Mouse (Mus musculus) right cerebral cortex, postnatal 14 days (tissue): ENCODE measurements at regions not wholly inside any gene's neighbourhood (a gene's known extent, or its start where the extent isn't known, plus 50 kb on each side); places are given as distances from the start of the nearest gene placed in this dataset.

Experiments used
- DNase-seq: peaks from one replicate; pipeline ENCODE4 v3.0.0; 2022

DNA sequence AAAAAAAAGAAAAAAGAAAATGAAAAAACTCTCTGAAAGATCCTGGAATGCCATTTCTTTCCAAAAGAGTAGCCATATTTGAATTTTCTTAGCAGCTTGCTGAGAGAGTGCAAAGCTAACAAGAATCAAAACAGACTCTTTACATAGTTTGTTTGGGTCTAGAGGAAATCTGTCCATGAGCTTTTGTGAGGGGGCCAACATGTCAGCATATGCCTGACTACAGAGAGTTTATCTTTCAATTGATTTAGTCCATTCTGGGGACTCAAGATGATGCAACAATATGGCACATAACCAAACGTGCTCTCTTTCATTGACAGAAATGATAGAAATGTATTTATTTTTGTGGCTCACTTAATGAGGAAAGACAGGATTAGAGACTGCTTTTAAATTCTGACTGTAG is 822.8 kb upstream of the Acvr2a start:
- DNase-seq = no peak

GRCm38 (mm10) chr2:47994185-47994584 is 819.7 kb upstream of the Acvr2a start:
- no peak for DNase-seq

DNA sequence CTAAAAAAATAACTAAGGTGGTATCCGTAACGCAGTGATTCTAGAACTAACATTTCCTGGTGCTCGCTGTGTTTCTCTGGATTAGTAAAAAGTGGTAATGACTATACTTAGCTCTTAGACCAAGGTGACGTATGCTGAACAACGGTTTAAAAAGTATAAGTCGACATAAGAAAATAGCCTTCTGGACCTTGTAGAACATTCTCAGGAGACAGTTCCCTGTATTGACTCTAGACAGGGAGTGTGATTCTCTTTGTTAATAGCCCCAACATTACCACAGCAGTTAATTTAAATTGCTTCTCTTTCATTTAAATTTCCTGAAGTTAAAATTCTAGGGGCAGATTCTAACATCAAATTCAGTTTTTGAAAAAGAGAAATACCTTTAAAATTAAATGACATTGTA is 812.7 kb upstream of the Acvr2a start:
- no peak for DNase-seq

- DNase-seq = peak; percentile 5
Observed at GRCm38 (mm10) chr2:48001800-48002507, 812.0 kb upstream of the Acvr2a start.

DNA sequence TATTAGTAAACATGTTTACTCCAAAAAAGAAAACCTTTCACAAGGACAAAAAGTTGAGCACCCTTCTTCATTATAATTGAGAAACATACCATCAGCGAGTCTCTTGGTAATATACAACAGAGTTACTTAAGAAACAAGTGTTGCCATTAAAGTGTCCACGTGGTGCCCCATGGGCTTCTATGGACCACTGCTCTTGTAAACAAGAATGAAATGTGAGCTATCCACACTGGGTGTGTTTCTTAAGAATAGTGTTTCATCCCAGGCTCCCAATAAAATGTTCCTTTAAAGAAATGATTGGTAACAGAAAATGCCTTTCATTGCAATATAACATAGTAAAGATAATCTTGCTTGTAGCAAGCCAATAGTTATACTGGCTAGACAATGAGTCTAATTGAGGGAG is 803.6 kb upstream of the Acvr2a start:
- DNase-seq = no peak

DNA sequence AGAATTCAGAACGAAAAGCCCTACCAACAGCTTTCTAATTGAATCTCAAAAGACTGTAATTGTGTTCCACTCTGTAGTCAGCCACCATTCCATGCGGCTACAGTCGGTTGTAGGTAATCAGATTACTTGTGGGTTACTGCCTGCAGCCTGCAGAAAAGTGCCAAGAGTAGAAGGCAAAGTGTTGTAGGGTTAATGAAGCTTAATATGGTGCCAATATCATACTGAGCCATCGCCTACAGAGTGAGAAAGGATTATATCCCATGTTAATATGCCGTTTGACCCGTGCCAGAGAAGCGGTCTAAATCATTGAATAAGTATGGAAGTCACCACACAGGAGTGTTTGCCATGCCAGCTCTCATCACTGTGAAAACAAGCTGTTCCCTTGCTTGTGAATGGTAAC is 786.4 kb upstream of the Acvr2a start:
- no peak for DNase-seq

- DNase-seq = no peak
Observed at GRCm38 (mm10) chr2:48061375-48061774, 752.5 kb upstream of the Acvr2a start.

- peak; percentile 20 for DNase-seq
Observed at GRCm38 (mm10) chr2:48063436-48063835, 750.5 kb upstream of the Acvr2a start.

DNA sequence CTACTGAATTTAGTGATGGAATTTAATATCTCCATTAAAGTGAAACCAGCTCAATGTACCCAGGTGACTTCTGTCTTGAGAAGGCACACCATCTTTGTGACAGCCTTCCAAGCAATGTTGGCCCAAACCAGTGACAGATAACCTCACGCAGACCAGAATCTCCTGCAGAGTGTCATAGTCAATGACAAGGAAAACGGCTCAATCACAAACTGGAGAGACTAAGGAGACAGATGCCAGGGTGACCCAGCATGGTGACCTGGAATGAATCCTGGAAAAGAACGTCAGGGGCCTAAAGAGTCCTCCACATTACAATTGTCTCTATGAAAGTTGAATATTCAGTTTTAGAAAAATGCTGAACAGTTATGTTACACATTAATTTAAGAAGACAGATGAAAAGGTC is 748.7 kb upstream of the Acvr2a start:
- DNase-seq = no peak

DNA sequence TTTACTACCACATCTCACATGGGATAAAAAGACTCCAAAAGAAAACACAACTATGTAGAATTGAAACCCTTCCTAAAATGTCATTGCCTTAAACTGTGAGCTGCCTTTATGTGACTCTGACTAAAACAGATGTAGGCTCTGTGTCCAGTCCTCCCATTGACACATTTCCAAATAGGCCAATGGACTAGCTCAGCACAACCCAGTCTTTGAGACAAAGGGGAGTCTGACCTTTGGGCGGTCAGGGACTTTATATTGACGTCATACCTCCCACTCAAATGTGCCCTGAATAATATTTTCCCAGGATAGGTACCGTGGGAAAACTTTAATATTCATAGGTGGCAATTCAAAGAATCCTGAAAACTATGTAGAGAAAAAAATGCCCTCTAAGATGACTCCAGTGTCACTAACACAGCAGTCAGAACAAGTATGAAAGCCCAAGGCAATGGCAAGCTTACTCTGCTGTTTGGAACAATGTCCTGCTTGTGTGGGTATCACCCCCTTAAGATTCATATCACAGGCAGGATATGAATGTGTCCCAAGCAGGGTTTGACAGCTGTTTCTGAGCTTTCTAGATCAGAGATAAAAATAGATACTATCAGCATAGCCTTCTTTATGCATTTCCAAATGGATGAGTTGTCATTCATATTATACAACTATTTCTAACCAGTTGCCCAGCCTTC is 731.6 kb upstream of the Acvr2a start:
- no peak for DNase-seq

DNA sequence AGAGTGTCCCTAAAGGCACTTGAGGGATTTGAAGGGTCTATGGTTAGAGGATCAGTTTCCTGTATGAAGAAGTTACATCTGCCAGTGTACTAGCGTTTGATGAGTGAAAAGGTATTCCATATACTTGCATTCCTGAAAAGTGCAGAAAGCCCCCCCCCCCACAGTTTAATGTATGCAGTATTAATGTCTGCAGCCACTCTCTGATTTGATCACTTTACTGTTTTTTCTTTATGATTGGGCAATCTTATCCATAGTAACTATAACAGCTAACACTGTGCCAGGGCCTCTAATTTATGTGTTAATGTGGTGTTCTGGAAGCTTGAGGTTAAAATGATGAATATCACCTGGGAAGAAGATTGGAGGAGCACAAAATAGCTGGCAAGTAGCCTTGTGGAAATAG is 715.6 kb upstream of the Acvr2a start:
- no peak for DNase-seq

DNA sequence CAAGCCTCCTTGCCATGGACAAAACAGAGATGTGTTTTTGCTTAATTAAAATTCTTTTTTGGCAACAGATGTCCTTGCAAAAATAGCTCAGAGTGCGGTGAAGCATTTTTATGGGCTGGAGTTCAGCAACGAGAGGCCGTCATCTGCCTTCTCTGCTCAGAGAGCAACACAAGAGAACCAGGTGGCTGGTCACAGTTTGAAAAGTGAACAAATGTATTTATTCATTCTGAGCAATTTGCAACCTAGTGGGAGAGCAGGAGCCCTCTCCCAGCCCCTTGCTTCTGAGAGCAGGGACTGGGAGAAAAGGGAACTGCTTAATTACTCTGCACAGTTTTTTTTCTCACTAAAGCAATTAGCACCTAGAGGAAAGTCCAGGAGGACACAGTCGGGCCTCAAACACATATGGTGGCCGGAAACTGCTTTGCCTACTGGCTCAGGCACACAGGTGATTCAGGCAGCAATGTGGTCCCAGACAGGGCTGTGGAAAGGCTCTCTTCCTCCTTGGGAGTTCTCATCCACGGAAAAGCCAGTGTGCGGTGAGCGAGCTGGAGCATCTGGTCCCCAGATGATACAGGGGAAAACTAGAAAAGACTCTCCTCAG is 714.9 kb upstream of the Acvr2a start:
- DNase-seq = peak; percentile 10

DNA sequence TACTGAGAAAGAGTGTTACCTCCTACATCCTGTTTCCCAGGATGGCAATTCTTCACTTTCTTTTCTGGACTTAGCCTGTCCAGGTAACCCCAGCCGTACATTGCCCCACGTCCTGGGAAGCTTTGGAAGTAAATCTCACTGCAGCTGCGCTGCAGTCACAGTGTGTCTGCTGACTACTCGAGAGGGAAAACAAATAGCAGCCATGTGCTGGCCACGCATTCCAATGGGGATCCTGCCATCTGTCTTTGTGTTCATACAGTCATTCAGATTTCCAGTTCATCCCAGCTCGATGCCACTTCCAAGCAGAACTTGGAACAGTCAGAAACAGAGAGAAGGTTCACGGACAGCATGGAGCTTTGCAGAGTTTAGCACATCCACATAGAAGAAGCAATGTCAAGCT is 690.2 kb upstream of the Acvr2a start:
- no peak for DNase-seq

GRCm38 (mm10) chr2:48138051-48138611 is 675.8 kb upstream of the Acvr2a start:
- no peak for DNase-seq

GRCm38 (mm10) chr2:48141281-48141680 is 672.6 kb upstream of the Acvr2a start:
- DNase-seq = no peak

DNA sequence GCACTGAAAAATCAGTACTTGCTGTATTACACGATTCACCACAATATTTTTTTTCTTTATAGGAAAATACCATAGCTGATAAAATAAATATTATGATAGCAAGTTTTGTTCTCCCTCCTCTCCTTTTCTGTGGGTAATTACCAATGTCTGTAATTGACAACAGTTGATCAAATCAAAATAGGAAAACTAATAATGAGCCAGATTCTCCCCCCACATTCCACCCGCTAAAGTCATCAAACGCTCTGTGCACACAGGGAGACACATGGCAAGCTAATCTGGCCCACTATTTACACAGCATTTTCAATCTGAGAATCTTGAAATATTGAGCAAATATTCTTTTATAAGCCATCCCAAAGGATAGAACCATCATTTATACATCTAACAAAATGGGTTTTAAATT is 659.2 kb upstream of the Acvr2a start:
- DNase-seq = no peak

DNA sequence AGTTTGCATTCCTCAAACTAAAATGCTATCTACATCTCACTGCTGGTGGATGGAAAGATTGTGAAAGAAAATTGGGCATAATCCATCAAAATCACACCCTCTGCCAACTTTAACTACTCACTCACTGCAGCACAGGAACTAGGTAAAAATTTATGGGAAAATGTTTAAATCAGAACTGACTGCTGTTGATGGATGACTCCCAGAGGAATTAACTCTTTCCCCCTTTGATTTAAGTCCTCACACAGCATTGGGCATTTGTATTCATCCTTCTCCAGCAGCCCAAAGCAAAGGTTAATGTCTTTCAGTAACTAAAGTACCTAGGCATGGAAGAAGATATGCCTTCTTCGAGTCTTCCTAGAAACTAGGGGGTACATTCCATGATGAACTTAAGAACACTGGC is 641.3 kb upstream of the Acvr2a start:
- DNase-seq = no peak

GRCm38 (mm10) chr2:48186161-48186560 is 627.7 kb upstream of the Acvr2a start:
- no peak for DNase-seq

DNA sequence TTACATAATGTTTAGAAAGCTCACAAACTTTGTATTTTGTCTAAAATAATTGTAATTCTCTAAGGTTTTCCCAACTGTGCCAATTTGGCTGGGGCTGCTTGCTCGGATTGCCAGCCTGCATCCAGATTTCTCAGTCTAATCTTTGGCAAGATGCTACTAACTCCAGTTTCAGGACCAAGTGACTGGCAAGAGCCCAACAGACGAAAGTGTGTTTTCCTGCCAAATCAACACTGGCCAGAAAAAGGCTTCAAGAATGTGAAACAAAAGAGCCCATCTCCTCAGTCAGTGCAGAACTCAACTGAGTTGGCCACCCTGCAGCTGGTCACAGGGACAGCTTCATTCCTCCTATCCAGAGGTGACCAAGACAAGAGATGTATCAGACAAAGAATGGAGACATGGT is 627.3 kb upstream of the Acvr2a start:
- peak; percentile 43 for DNase-seq

- no peak for DNase-seq
Observed at GRCm38 (mm10) chr2:48211804-48212203, 602.1 kb upstream of the Acvr2a start.

GRCm38 (mm10) chr2:48220771-48221170 is 593.1 kb upstream of the Acvr2a start:
- DNase-seq = no peak

- DNase-seq = no peak
Observed at GRCm38 (mm10) chr2:48223084-48223799, 590.7 kb upstream of the Acvr2a start.

DNA sequence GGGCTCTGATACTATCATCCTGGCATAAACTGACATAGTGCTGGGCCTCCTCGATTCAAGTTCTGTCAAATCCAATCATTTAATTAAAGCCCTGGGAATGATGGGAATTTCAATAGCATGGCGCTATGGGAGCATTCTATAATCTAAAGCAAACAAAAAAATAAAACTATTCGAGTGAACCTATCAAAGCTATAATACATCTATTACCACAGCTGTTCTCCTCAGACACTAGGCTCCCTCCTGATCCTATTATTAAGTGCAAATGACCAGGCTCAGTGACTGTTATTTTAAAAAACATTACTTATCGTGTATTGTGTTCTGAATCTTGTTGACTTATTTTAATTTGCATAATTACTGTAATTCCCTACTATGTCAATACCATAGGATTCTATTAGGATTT is 563.7 kb upstream of the Acvr2a start:
- no peak for DNase-seq
